Mouse (Mus musculus) G1E-ER4 (cell line): Measurements from ENCODE around the gene Oog4. TPM values are rescaled to one million over a fixed set of nuclear protein-coding genes. Genes with fewer than 3 reads are reported as not detected.

Experiments
- GATA1 ChIP-seq: IDR thresholded peaks from one replicate; pipeline ENCODE4 v1.8.0; 2012; ENCODE audit warnings: low read length, inconsistent platforms
- polyA plus RNA-seq: library from polyadenylated mRNA; stranded (reverse); fragments of >175 nt; gene quantifications from 2 replicates; pipeline ENCODE4 v1.2.3, GENCODE M21; 2012

Oog4 gene
- not detected in 2 replicates for polyA plus RNA-seq

DNA sequence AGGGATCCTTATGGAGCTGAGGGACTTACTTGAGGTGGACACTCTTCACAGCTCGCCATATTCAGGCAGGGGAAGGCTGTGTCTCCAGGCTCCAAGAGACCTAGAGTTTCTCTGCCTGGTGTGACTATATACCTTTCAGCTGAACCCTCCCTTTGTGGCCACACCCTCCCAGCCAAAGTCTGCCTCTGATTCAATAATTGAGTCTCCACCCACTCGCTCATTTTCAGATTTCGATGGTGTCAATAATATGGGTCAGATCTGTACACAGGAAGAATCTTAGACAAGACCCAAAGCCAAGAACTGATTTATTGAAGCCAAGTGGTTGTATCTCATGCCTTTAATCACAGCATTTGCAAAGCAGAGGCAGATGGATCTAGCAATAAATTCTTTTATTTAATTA lies at the start of gene Oog4:
TSS of gene Oog4 (minus strand) at position 101 of the 400 bp plus-strand sequence.
- no peak for TF ChIP-seq GATA1

DNA sequence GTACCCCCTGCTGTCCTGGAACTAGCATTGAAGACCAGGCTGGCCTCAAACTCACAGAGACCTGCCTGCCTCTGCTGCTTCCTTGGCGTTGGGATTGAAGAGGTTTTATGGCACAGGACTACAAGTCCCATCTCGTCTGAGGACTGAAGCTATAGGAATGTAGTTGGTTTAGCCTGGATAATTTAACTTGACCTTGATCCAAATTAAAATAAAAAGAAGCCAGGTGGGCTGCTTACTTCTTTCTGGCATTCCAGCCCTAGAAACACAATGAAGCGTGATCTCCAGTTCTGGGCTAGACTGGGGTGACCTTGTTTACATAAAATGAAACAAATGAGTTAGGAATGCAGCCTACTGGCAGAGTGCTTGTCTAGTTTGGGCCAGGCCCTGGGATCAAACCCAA lies 36.0 kb downstream of the Oog4 start:
- no peak for TF ChIP-seq GATA1

DNA sequence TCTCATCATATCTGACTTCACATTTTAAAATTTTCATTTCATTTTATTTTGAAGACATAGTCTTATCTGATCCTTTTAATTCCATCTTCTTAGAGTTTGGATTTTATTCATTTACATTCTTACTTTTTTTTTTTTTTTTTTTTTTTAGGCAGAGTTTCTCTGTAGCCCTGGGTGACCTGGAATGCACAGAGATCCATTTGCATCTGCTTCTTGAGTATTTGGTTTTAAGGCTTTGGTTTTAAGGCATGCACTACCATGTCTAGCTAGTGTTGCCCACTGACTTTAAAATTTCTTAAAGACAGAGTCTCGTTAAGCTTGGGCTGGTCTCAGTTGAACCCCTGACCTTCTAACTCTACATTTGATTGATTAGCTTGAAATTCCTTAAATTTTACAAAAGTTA lies 36.5 kb downstream of the Oog4 start:
- no peak for TF ChIP-seq GATA1

DNA sequence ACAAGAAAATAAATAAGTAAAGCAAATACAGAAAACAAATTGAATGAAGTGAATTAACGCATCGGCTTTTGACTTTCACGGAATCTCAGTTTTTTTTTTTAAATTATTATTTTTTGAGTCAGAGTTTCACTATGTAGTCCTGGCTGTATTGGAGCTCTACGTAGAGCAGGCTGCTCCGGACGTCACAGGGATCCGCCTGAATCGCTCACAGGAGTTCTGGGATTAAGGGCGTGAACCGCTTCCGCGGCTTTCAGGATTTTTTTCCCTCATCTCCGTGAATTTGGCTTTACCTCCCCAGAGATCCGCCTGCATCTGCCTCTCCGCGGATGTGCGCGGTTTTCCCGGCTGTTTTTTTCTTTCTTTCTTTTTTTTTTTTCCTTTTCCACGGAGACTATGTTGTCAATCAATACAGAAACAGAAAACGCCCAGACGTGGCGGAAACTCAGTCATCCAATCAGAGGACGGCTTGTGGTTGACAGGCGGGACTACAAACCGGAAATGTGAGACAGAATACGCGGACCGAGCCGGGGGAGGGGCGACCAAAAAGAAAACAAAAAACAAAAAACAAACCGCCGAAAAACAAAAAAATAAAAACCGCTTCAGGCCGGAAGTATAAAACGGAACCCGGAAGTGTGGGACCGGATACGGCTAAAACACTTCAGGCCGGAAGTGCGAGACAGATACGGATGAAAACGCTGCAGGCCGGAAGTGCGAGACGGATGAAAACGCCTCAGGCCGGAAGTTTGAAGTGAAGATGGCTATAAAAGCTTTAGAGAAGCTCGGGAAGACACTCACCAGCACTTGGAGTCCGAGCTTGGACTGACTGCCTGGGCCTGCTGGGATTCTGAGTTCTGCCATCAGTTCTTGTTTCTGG lies 37.7 kb downstream of the Oog4 start, which contains the start of gene Pramef8:
TSS of gene Pramef8 (plus strand) at position 208 of the 874 bp plus-strand sequence.
- TF ChIP-seq GATA1 = no peak

DNA sequence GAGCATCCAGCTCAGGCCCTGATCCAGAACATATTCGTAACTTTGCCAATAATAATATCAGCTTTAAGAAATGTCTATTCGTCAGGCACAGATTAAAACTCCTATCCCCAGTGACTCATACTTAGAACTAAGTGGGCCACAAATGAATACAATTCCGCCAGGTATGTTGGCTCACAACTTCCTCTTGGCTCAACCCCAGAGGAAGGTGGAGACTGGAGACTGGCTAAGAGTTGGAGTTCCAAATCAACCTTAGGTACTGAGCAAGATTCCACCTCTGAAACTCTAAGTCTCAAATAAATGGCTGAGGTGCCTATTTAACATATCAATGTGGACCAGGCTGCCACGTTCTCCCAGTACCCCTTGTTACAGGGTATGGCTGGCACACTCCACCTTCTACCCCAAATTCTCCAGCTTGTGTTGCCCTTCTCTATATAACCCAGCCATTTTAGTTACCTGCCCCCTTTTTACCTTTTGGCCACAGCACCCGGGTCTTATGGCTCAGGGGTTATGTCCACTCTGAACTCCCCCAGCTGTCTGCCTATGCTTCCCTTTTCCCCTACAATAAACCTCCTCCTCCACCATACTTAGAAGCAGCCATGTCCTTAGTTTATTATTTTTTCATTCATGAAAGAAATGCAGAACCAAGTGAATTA lies 38.4 kb downstream of the Oog4 start:
- no peak for TF ChIP-seq GATA1

DNA sequence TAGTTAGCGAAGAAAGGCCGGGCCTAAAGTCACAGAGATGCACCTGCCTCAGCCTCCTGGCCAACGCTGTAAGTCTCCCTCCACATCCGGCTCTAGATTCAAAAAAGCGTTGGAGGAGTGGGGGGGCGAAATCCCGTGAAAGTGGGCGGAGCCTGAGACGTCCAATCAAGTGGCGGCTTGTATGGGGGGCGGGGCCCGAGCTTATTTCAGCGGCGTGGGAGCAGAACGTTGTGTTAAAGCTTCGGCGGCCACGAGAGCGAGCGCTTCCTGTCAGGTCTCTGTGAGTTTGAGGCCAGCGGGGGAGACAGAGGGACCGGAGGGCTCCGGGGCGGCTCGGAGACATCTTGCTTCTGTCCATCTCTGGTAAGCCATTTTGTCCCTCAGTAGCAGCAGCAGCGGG lies 55.9 kb downstream of the Oog4 start, which contains the start of gene Pramel1:
TSS of gene Pramel1 (plus strand) at position 248 of the 400 bp plus-strand sequence.
- no peak for TF ChIP-seq GATA1

DNA sequence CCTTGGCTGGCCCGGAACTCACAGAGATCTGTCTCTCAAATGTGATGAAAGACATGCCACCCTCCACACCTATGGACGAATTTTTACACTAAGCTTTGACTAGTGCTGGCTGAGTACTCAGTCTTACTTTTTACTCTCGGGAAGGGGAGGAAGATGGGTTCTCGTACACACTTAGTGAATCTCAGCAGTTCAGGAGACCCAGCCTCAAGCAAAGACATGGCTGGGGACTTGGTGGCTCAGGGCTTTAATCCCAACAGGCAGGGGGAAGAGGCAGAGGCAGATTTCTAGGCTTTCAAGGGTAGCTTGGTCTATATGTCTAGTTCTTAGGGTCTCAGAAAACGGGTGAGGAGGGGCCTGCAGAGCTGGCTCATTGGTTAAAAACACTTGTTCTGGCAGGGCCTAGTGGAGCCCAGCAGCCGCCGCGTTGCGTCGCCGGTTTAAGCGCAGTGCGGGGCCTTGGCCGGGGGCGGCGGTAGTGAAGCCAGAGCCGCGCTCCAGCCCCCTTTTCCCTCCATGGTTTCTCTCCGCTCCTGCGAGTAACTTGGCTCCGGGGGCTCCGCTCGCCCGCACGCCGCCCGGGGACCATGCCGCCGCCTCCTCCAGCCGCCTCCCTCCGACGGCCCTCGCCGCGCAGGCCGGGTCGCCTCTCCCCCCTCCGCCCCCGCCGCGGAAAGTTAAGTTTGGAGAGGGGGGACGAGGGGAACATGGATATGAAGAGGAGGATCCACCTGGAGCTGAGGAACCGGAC lies 61.0 kb downstream of the Oog4 start:
- TF ChIP-seq GATA1 = no peak

Other genes starting within 250 kb of the Oog4 start
- gene Prdm2, start 237.3 kb downstream of the Oog4 start, polyA plus RNA-seq = 6.6 and 8.9 TPM in 2 replicates
- not detected in 2 replicates for gene Pdpn, start 150.8 kb downstream of the Oog4 start, polyA plus RNA-seq
- gene Lrrc38, start 100.6 kb downstream of the Oog4 start, polyA plus RNA-seq = not detected in 2 replicates
- not detected in 2 replicates for gene Pramel1, start 55.9 kb downstream of the Oog4 start, polyA plus RNA-seq
- gene Pramef8, start 37.9 kb downstream of the Oog4 start, polyA plus RNA-seq = 0.50 and 0.85 TPM in 2 replicates
- not detected in 2 replicates for gene Gm13043, start 61.0 kb upstream of the Oog4 start, polyA plus RNA-seq
- gene Gm13040, start 85.6 kb upstream of the Oog4 start, polyA plus RNA-seq = not detected in 2 replicates
- gene BC080695, start 101.4 kb upstream of the Oog4 start, polyA plus RNA-seq = not detected in 2 replicates
- gene Gm13057, start 101.4 kb upstream of the Oog4 start, polyA plus RNA-seq = not detected in 2 replicates
- gene Gm13083, start 164.7 kb upstream of the Oog4 start, polyA plus RNA-seq = not detected in 2 replicates
- gene Gm13088, start 206.9 kb upstream of the Oog4 start, polyA plus RNA-seq = not detected in 2 replicates